Mouse (Mus musculus) gastrocnemius, adult 2 months (tissue): ENCODE measurements around the gene Wbp2nl. TPM values are rescaled to one million over a fixed set of nuclear protein-coding genes. Genes with fewer than 3 reads are reported as not detected.
A peak's percentile ranks its signal among the peaks of the same experiment; 100 is the strongest.

Experiments used
- DNase-seq: peaks from one replicate; pipeline ENCODE4 v3.0.0; 2022
- H3K27ac ChIP-seq: fragments of 200-600 bp; 2 replicates; pipeline ENCODE4 v1.8.1; 2022; ENCODE audit warnings: mild to moderate bottlenecking
- H3K4me3 ChIP-seq: fragments of 200-600 bp; 2 replicates; pipeline ENCODE4 v1.8.1; 2022; ENCODE audit warnings: mild to moderate bottlenecking, moderate library complexity
- CTCF ChIP-seq: fragments of 200-600 bp; IDR thresholded peaks from 2 replicates; pipeline ENCODE4 v1.8.1; 2022; ENCODE audit warnings: antibody characterized with exemption, mild to moderate bottlenecking, moderate library complexity
- intact Hi-C: fragments of 180-260 bp; cut with DNase I; formaldehyde crosslinking; loops from one replicate; pipeline ENCODE4 v1.15.1; 2025
- long read RNA-seq, 2 experiments: library from polyadenylated mRNA; stranded (forward); transcript quantifications; one replicate each; pipeline ENCODE4 v2.0.0; 2021
- total RNA-seq, 2 experiments: library from RNA; stranded (reverse); gene quantifications; 2 replicates each; pipeline ENCODE4 v1.2.3; 2021

Gene Wbp2nl
- not detected for total RNA-seq
- long read RNA-seq, experiment 1: 0 reads
- long read RNA-seq, experiment 2: 0 reads

DNA sequence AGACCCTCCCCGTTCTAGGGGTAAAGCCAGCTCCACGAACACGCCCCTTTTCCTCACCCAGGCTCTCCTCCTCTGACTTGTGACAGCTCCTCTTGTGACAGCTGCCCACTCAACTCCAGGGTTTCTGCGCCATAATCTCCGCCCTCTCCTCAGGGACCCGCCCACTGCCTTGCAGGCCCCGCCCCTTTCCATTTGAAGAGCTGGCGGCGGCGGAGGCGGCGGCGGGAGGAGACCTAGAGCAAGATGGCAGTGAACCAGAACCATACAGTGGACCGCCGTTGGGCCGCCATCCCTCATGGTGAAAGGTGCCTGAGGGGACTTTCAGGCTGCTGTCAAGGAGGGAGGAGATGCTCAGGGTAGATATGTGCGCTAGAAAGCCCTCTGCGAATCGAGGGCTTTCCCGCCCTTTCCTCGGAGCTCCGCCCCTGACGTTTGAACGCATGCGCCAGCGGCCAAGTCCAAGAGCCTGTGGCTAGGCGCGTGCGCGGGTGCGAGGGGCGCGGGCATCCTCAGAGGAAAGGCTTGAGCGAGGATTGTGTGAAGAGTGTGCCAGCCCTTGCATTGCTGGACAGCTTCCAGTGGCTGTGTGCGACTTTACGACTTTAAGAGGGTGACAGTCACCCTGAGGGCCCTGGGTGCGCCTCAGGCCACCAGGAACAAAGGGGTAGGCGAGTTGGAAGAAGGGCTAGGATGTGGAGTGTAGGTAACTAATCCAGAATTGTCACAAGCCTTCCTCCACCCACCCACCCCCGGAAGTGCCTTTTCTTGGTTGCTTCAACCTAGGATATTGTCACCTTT is at the start of gene Wbp2nl:
TSS of gene Wbp2nl (plus strand) at position 191 of the 798 bp plus-strand sequence.
- TF ChIP-seq CTCF: no peak
- Histone ChIP-seq H3K27ac (no peak within 1 kb of the TSS), H3K4me3 (no peak within 1 kb of the TSS)
- no peak for DNase-seq
- intact Hi-C loops: no loop called here

DNA sequence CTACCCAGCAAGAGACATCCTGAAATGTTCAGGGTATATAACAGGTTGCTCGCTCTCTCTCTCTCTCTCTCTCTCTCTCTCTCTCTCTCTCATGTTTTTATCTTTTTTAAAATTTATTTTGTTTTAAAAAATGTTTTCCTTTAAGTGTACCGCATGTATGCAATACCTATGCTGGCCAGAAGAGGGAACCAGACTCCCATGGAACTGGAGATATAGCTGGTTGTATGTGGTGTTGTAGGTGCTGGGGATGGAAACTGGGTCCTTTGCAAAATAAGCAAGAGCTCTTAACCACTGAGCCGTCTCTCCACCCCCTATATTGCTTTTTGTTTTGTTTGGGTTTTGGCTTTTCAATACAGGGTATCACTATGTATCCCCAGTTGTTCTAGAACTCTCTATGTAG is 47.2 kb upstream of the Wbp2nl start:
- intact Hi-C loops: no loop called here
- DNase-seq: no peak
- Histone ChIP-seq H3K4me3 (no peak overlapping the region), H3K27ac (no peak overlapping the region)
- peak; percentile 37 for TF ChIP-seq CTCF

DNA sequence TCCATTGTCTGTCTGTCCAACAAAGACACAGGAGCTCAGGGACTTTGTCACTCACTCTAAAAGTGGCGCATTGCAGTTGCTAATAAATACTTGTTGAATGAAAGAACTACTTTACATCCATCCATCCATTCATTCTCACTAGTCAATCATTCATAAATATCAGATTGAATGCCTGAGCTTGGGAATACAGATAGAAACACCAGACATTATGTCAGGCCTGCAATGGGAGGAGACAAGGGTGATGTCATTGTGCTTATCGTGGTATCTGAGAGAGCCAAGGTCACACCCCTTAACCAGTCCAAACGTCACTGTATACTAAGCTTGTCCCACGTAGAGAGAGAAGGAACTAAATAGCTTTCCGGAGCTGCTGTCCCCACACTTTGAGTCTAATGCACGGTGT is 46.7 kb upstream of the Wbp2nl start, which contains the start of gene 1500009C09Rik:
TSS of gene 1500009C09Rik (plus strand) at position 301 of the 400 bp plus-strand sequence.
- intact Hi-C loops: no loop called here
- no peak for DNase-seq
- Histone ChIP-seq H3K27ac (no peak within 1 kb of the TSS), H3K4me3 (no peak within 1 kb of the TSS)
- no peak for TF ChIP-seq CTCF

- no peak overlapping the region for H3K4me3 ChIP-seq
- no peak for TF ChIP-seq CTCF
- DNase-seq: no peak
- intact Hi-C loops: no loop called here
- no peak overlapping the region for H3K27ac ChIP-seq
Observed at GRCm38 (mm10) chr15:82255248-82255647, 43.5 kb upstream of the Wbp2nl start.

DNA sequence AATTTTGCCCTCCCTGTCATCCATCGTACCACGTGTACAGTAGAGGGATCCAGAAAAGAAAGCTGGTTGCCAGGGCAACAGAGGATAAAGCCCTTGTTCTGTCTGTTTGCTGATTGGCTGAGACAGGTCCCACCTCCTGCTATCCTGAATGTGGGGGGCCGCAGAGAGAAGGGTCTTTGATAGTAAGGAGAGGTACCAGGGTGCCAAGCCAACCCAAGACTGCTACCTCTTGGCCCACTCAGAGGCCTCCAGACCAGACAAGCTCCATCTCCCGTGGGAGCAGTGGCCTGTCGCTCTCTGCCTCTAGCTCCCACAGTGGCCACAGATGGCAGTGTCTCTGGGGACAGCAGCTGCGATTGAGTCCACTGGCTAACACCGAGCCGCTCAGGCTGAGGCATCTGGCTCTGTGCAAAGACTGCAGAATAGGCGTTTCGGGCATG is 42.8 kb upstream of the Wbp2nl start:
- TF ChIP-seq CTCF: no peak
- Histone ChIP-seq H3K4me3 (no peak overlapping the region), H3K27ac (no peak overlapping the region)
- no peak for DNase-seq
- intact Hi-C loops: no loop called here

DNA sequence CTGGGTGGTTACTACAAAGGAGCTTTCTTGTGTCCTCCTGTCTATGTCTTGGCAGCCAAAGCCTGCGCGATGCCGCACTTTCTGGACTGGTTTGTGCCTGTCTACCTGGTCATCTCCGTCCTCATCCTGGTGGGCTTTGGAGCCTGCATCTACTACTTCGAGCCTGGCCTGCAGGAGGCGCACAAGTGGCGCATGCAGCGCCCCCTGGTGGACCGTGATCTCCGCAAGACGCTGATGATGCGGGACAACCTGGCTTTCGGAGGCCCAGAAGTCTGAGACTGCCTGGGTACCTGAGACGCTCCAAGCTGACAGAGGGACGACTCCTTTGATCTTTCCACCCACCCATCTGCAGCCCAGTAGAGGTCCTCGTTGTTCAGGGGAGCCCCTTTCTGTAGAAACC is 39.2 kb upstream of the Wbp2nl start:
- intact Hi-C loops: no loop called here
- peak; percentile 88 for TF ChIP-seq CTCF
- no peak overlapping the region for H3K4me3 ChIP-seq
- DNase-seq: peak; percentile 59
- no peak overlapping the region for H3K27ac ChIP-seq

- Histone ChIP-seq H3K27ac (no peak overlapping the region), H3K4me3 (no peak overlapping the region)
- TF ChIP-seq CTCF: peak; percentile 98
- DNase-seq: peak; percentile 66
- intact Hi-C loops: loop anchor here (2.0 kb wide), 1 partner anchor 150 kb away; no protein-coding TSS in a partner anchor
Observed at GRCm38 (mm10) chr15:82266356-82266755, 32.4 kb upstream of the Wbp2nl start.

DNA sequence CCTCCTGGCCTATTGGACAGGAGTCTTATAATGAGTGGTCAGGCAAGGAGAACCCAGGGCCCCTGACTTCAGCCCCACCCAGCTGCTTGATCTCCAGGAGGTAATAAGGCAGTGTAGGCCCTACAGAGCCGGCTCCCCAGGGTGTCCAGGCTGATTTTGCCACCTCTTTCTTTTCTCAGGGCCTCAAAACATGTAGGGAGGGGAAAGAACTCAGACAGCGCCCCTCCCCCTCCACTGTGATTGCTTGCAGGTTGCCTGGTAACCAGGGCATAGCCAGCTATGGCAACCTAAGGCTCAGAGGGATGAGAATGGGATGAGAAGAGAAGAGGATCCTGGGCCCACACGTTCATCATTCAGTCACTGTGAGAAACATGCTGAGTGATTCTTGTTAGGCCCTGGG is 30.6 kb upstream of the Wbp2nl start:
- TF ChIP-seq CTCF: no peak
- Histone ChIP-seq H3K4me3 (no peak overlapping the region), H3K27ac (no peak overlapping the region)
- intact Hi-C loops: no loop called here
- DNase-seq: no peak

GRCm38 (mm10) chr15:82268783-82269182 is 30.0 kb upstream of the Wbp2nl start:
- no peak overlapping the region for H3K27ac ChIP-seq
- no peak for TF ChIP-seq CTCF
- no peak overlapping the region for H3K4me3 ChIP-seq
- no peak for DNase-seq
- intact Hi-C loops: no loop called here

- DNase-seq: peak; percentile 74
- TF ChIP-seq CTCF: peak; percentile 80
- H3K27ac ChIP-seq: no peak overlapping the region
- intact Hi-C loops: no loop called here
- H3K4me3 ChIP-seq: no peak overlapping the region
Observed at GRCm38 (mm10) chr15:82271201-82271600, 27.6 kb upstream of the Wbp2nl start.

DNA sequence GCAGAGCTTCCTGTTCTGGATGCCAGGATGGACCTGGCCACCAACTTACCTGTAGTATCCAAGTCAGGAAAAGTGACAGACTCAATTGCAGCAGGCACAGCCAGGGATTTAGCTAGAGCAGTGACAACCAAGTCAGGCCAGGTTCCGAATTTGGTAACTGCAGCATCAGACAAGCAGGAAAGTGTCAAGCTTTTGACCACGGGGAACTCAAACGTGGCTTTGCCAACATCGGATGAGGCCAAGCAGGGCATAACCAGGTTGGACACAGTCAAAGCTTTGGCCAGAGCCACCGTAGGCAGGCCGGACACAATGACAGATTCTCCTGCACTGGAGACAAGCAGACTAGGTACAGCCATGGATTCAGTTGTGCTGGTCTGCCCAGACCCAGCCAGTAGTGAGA is 26.5 kb upstream of the Wbp2nl start:
- Histone ChIP-seq H3K27ac (no peak overlapping the region), H3K4me3 (no peak overlapping the region)
- no peak for DNase-seq
- intact Hi-C loops: no loop called here
- no peak for TF ChIP-seq CTCF

DNA sequence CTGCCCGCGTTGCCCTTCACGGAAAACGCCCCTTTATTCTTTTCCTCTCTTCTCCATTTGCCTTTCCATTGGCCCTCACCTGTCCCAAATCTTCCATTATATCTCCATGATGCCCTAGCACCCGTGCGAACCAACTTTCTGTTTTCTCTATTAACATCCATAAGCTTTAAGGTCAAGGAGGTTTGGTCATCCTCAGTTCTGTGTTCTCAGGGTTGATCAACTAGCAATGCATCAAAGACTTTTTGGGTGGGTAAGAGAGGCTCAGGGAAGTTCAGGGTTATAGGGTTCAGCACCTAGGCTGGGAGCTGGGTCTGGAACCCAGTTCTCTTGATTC is 24.2 kb upstream of the Wbp2nl start, which contains the start of gene Sept3:
TSS of gene Sept3 (plus strand) at position 301 of the 334 bp plus-strand sequence.
- no peak for TF ChIP-seq CTCF
- Histone ChIP-seq H3K4me3 (peak within 1 kb of the TSS; percentile 64), H3K27ac (no peak within 1 kb of the TSS)
- no peak for DNase-seq
- intact Hi-C loops: no loop called here

- H3K27ac ChIP-seq: no peak overlapping the region
- intact Hi-C loops: no loop called here
- DNase-seq: peak; percentile 43
- TF ChIP-seq CTCF: no peak
- peak overlapping the region; percentile 64 for H3K4me3 ChIP-seq
Observed at GRCm38 (mm10) chr15:82274927-82275901, 23.5 kb upstream of the Wbp2nl start.
